Mouse (Mus musculus) C3H10T1/2 (cell line): ENCODE data around the gene Fam3b. TPM values are rescaled to one million over a fixed set of nuclear protein-coding genes. Genes with fewer than 3 reads are reported as not detected.

Experiments used
- polyA plus RNA-seq, 2 experiments: library from polyadenylated mRNA; unstranded; fragments of >200 nt; fragmentation: generic; extraction: Trizol; gene quantifications; one replicate each; pipeline ENCODE4 v1.2.1; 2012; ENCODE audit warnings: missing spikeins in 2 of 2

Fam3b gene
- polyA plus RNA-seq: under 1 TPM in 1 of 2 experiments, not detected in 1; 0.08 TPM

GRCm38 (mm10) chr16:97514099-97514940, at the start of gene Fam3b:
TSS of gene Fam3b (minus strand) at chr16:97514816.

GRCm38 (mm10) chr16:97462481-97463181, 52.0 kb downstream of the Fam3b start, which contains the start of gene Mx1:
TSS of gene Mx1 (minus strand) at chr16:97462907.

Other genes with a start within 250 kb of the Fam3b start
- 10 to 100 TPM in 1 of 2 experiments, under 1 TPM in 1; 0.30 to 10.3 TPM for gene Bace2, start 158.1 kb downstream of the Fam3b start, polyA plus RNA-seq
- under 1 TPM in 1 of 2 experiments, not detected in 1; 0.84 TPM for gene Mx1, start 51.9 kb downstream of the Fam3b start, polyA plus RNA-seq
- gene Tmprss2, start 96.4 kb upstream of the Fam3b start, polyA plus RNA-seq: under 1 TPM in 1 of 2 experiments, not detected in 1; 0.01 TPM
- gene Ripk4, start 249.0 kb upstream of the Fam3b start, polyA plus RNA-seq: under 1 TPM in 1 of 2 experiments, not detected in 1; 0.08 TPM